Mouse (Mus musculus): ENCODE data around the gene Rgcc.

DNA sequence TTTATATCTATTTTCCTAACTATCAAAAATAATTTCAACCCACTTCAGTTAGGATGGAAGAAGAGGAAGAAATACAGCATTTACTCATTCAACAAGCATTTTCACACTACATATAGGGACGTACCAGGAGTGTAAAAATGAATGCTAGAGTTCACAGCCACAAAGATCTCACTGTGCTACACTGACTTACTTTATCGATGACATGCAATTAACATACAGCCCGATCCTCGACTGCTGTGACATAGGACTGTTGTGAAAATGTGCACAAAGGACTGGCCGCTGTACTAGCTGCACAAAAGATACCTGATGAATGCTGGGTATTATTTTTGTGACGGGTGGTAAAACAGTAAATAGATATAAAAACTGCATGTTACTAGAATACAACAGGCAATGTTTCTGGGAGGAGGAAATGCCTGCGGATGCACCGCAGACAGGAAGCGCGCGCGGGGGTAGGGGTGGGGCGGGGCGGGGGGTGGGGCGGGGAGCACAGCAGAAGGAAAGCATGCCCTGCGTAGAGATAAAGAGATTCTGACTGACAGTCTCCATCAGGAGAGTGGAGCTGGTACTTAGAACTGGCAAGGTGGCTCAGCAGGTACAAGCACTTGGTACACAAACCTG lies 29.6 kb upstream of the Rgcc start:
- TF ChIP-seq CTCF (IDR thresholded peaks at IDR 0.05; ENCODE audit: extremely low read depth, insufficient read depth, low read length) (no peak), POLR2A (IDR thresholded peaks at IDR 0.05; ENCODE audit: extremely low read depth, insufficient read depth, low read length) (no peak)

All from cortical plate, adult 2 months (tissue).